Mouse (Mus musculus) lung, postnatal 4 days (tissue): ENCODE results near the gene L3mbtl1.
A peak's percentile ranks its signal among the peaks of the same experiment; 100 is the strongest.
"Not testable (repeated sequence)": the region's sequence is repeated elsewhere in the genome, so short reads cannot be mapped to it uniquely, and the experiment has no call there.

Experiments used
- DNase-seq, 2 experiments: peaks; one replicate each; pipeline ENCODE4 v3.0.0; 2021

L3mbtl1 gene

GRCm38 (mm10) chr2:162943148-162943846 is at the start of gene L3mbtl1:
Gene L3mbtl1 (plus strand): TSS chr2:162943472.
- DNase-seq: peak; percentile 19 to 33

- DNase-seq: not testable (repeated sequence)
Observed at GRCm38 (mm10) chr2:162899256-162899655, 44.0 kb upstream of the L3mbtl1 start.

- DNase-seq: no peak
Observed at GRCm38 (mm10) chr2:162899880-162900589, 43.2 kb upstream of the L3mbtl1 start.

- no peak for DNase-seq
Observed at GRCm38 (mm10) chr2:162900590-162900916, 42.7 kb upstream of the L3mbtl1 start.

- no peak for DNase-seq
Observed at GRCm38 (mm10) chr2:162905902-162906301, 37.4 kb upstream of the L3mbtl1 start.

GRCm38 (mm10) chr2:162908052-162908491 is 35.2 kb upstream of the L3mbtl1 start:
- DNase-seq: no peak

- DNase-seq: no peak
Observed at GRCm38 (mm10) chr2:162914040-162914439, 29.2 kb upstream of the L3mbtl1 start.

GRCm38 (mm10) chr2:162914519-162914918 is 28.8 kb upstream of the L3mbtl1 start:
- no peak for DNase-seq

- DNase-seq: peak in 1 of 2 experiments; percentile 8
Observed at GRCm38 (mm10) chr2:162919926-162920325, 23.3 kb upstream of the L3mbtl1 start.

- peak in 1 of 2 experiments; percentile 51 for DNase-seq
Observed at GRCm38 (mm10) chr2:162922183-162922582, 21.1 kb upstream of the L3mbtl1 start.

- peak in 1 of 2 experiments; percentile 4 for DNase-seq
Observed at GRCm38 (mm10) chr2:162922834-162923233, 20.4 kb upstream of the L3mbtl1 start.

- DNase-seq: no peak
Observed at GRCm38 (mm10) chr2:162924126-162924525, 19.1 kb upstream of the L3mbtl1 start.

GRCm38 (mm10) chr2:162927918-162928585 is 15.2 kb upstream of the L3mbtl1 start:
- no peak for DNase-seq

- DNase-seq: no peak
Observed at GRCm38 (mm10) chr2:162929704-162930103, 13.6 kb upstream of the L3mbtl1 start.

GRCm38 (mm10) chr2:162930516-162931122 is 12.7 kb upstream of the L3mbtl1 start:
- peak in 1 of 2 experiments; percentile 3 for DNase-seq

- DNase-seq: peak; percentile 91 to 95
Observed at GRCm38 (mm10) chr2:162931123-162931673, 12.1 kb upstream of the L3mbtl1 start, which contains the start of gene Srsf6. Gene Srsf6 (plus strand): TSS chr2:162931528.

- DNase-seq: peak; percentile 73 to 80
Observed at GRCm38 (mm10) chr2:162931674-162932650, 11.3 kb upstream of the L3mbtl1 start.

GRCm38 (mm10) chr2:162932706-162933105 is 10.6 kb upstream of the L3mbtl1 start:
- DNase-seq: no peak

GRCm38 (mm10) chr2:162934421-162934820 is 8.9 kb upstream of the L3mbtl1 start:
- no peak for DNase-seq

GRCm38 (mm10) chr2:162935700-162936099 is 7.6 kb upstream of the L3mbtl1 start:
- no peak for DNase-seq

GRCm38 (mm10) chr2:162939562-162939961 is 3.7 kb upstream of the L3mbtl1 start:
- DNase-seq: no peak

- DNase-seq: no peak
Observed at GRCm38 (mm10) chr2:162943931-162944330, 659 bp downstream of the L3mbtl1 start.
